Mouse (Mus musculus) testis, adult 2 months (tissue): ENCODE measurements around the gene Ankrd24. TPM values are rescaled to one million over a fixed set of nuclear protein-coding genes. Genes with fewer than 3 reads are reported as not detected.
"Not testable (repeated sequence)": the region's sequence is repeated elsewhere in the genome, so short reads cannot be mapped to it uniquely, and the experiment has no call there.

Experiments
- H3K27ac ChIP-seq: fragments of 200-500 bp; 2 replicates; pipeline ENCODE4 v1.5.1; 2012; ENCODE audit warnings: low read depth, low read length; ENCODE audit not compliant: control insufficient read depth, insufficient read depth
- H3K27me3 ChIP-seq: fragments of 200-500 bp; 2 replicates; pipeline ENCODE4 v1.6.1; 2012; ENCODE audit warnings: mild to moderate bottlenecking, low read length, moderate library complexity; ENCODE audit not compliant: control insufficient read depth, insufficient read depth
- H3K36me3 ChIP-seq: fragments of 200-500 bp; 2 replicates; pipeline ENCODE4 v1.6.1; 2012; ENCODE audit warnings: mild to moderate bottlenecking, low read length; ENCODE audit not compliant: control insufficient read depth, insufficient read depth
- H3K4me1 ChIP-seq: fragments of 200-500 bp; 2 replicates; pipeline ENCODE4 v1.6.1; 2012; ENCODE audit warnings: low read length; ENCODE audit not compliant: control insufficient read depth, insufficient read depth
- H3K4me3 ChIP-seq: fragments of 200-500 bp; 2 replicates; pipeline ENCODE4 v1.5.1; 2012; ENCODE audit warnings: low read depth, mild to moderate bottlenecking, low read length, moderate library complexity, mixed read lengths; ENCODE audit not compliant: control insufficient read depth
- CTCF ChIP-seq: fragments of 200-500 bp; IDR thresholded peaks from 2 replicates; pipeline ENCODE4 v1.5.1; 2012; ENCODE audit warnings: low read depth, mild to moderate bottlenecking, inconsistent platforms, low read length, moderate library complexity; ENCODE audit not compliant: control insufficient read depth, insufficient read depth, insufficient replicate concordance
- POLR2A ChIP-seq: fragments of 200-500 bp; IDR thresholded peaks from 2 replicates; pipeline ENCODE4 v1.6.1; 2012; ENCODE audit warnings: low read depth, mild to moderate bottlenecking, inconsistent platforms, low read length, moderate library complexity; ENCODE audit not compliant: control insufficient read depth
- polyA plus RNA-seq: library from polyadenylated mRNA; depleted of rRNA; stranded (reverse); fragments of >200 nt; gene quantifications from 2 replicates; pipeline ENCODE4 v1.2.3, GENCODE M21; 2012

Gene Ankrd24
- polyA plus RNA-seq, 1 experiment: 20.4 TPM

- TF ChIP-seq CTCF (no peak), POLR2A (no peak)
- Histone ChIP-seq H3K4me3 (peak overlapping the region; percentile 86), H3K27ac (no peak overlapping the region), H3K4me1 (peaks cover 28% of the 10 kb centered on the region), H3K36me3 (no peaks in the 10 kb centered on the region; the same call in 1 of the 2 replicates), H3K27me3 (no peaks in the 10 kb centered on the region)
Measured at GRCm38 (mm10) chr10:81626101-81626993, 2.0 kb upstream of the Ankrd24 start.

- H3K36me3 ChIP-seq: no peaks in the 10 kb centered on the region
- peaks cover 26% of the 10 kb centered on the region for H3K4me1 ChIP-seq
- no peaks in the 10 kb centered on the region for H3K27me3 ChIP-seq
- peak within 1 kb of the TSS; percentile 68 for H3K27ac ChIP-seq
- TF ChIP-seq CTCF (no peak), POLR2A (peak; percentile 85)
- H3K4me3 ChIP-seq: peak within 1 kb of the TSS; percentile 86
Measured at GRCm38 (mm10) chr10:81626994-81627835, 1.1 kb upstream of the Ankrd24 start, which contains the start of gene Sirt6. TSS of gene Sirt6 (minus strand) at chr10:81627797.

- Histone ChIP-seq H3K36me3 (no peaks in the 10 kb centered on the region), H3K4me1 (peaks cover 23% of the 10 kb centered on the region), H3K27ac (peak overlapping the region; percentile 68), H3K27me3 (no peaks in the 10 kb centered on the region), H3K4me3 (peak overlapping the region; percentile 86)
- no peak for TF ChIP-seq POLR2A
- TF ChIP-seq CTCF: no peak
Measured at GRCm38 (mm10) chr10:81627836-81628220, 512 bp upstream of the Ankrd24 start.

GRCm38 (mm10) chr10:81633253-81634099 lies 5.1 kb downstream of the Ankrd24 start:
- H3K4me1 ChIP-seq: peaks cover 19% of the 10 kb centered on the region
- no peaks in the 10 kb centered on the region for H3K27me3 ChIP-seq
- TF ChIP-seq POLR2A (no peak; the same call in 1 of the 2 replicates), CTCF (no peak)
- H3K36me3 ChIP-seq: no peaks in the 10 kb centered on the region
- peak overlapping the region; percentile 30 for H3K4me3 ChIP-seq
- no peak overlapping the region for H3K27ac ChIP-seq

GRCm38 (mm10) chr10:81636338-81636737 lies 8.0 kb downstream of the Ankrd24 start:
- TF ChIP-seq CTCF: no peak
- TF ChIP-seq POLR2A: no peak
- no peaks in the 10 kb centered on the region for H3K36me3 ChIP-seq
- H3K27ac ChIP-seq: no peak overlapping the region
- H3K27me3 ChIP-seq: no peaks in the 10 kb centered on the region
- H3K4me1 ChIP-seq: peaks cover 19% of the 10 kb centered on the region
- no peak overlapping the region for H3K4me3 ChIP-seq

- H3K27ac ChIP-seq: no peak overlapping the region
Measured at GRCm38 (mm10) chr10:81638101-81638500, 9.8 kb downstream of the Ankrd24 start.

GRCm38 (mm10) chr10:81640825-81641224 lies 12.5 kb downstream of the Ankrd24 start:
- H3K36me3 ChIP-seq, H3K4me3 ChIP-seq, H3K27ac ChIP-seq, H3K27me3 ChIP-seq: not testable (repeated sequence)
- H3K4me1 ChIP-seq: peaks cover 28% of the 10 kb centered on the region

More at GRCm38 (mm10) chr10:81638101-81638500, 9.8 kb downstream of the Ankrd24 start:
- H3K27me3 ChIP-seq: no peaks in the 10 kb centered on the region
- TF ChIP-seq CTCF: no peak
- no peak for TF ChIP-seq POLR2A
- peaks cover 28% of the 10 kb centered on the region for H3K4me1 ChIP-seq
- H3K4me3 ChIP-seq: no peak overlapping the region
- no peaks in the 10 kb centered on the region for H3K36me3 ChIP-seq
